Mouse (Mus musculus): ENCODE measurements around the gene Pth2r.

The Pth2r gene

DNA sequence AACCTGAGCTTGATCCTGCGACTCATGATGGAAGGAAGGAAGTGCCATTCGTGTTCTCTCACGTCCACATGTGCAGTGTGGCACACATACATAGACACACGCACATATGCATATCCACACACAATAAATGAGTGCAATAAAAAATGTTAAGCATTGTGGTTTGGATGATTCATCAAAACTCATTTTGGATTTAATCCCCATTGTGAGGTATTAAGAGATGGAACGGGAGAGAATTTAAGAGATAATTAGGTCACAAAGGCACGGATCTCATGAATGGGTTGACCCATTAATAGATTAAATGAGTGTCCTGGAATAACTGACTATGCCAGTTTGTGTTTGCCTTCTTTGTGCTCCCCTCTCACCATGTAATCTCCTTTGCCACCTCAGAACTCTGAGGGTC, at the start of gene Pth2r:
TSS of gene Pth2r (plus strand) at position 301 of the 400 bp plus-strand sequence.
- DNase-seq (ENCODE audit: low spot score in 2 of 2) = no peak

DNA sequence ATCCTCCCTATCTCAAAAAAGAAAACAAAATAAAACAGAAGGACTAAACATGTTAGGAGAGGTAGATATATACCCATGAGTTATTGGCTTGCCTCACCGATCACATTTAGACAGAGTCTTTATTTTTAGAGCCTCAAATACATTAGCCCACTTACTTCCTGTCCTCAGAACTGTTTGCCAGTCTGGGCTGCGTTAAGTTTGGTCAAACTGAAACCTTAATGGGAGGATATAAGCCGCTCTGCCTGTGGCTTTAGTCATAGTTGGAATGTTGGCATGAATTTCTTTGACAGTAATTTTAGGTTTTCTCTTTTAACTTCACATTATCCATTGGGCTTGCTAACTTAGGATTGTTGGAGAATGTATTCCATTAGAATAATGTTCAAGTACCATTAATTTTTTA, 44.1 kb upstream of the Pth2r start:
- DNase-seq (ENCODE audit: low spot score in 2 of 2) = no peak

DNA sequence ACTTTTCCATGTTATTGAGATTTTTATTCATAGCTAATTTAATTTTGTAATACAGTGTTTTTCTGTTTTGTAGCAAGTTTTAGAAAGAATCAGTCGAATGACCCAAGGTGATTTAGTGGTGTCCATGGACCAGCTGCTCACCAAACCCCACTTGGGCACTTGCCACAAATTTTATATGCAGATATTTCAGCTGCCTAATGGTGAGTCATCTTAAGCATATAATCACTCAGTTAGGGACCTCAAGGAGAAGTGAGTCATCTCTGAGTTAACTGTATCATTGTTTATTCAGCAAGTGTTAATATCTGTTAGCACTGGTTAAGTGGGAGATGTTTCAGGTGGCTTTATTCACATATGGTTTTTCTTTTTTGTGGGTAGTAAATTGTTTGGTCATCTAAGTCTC, 36.2 kb upstream of the Pth2r start:
- DNase-seq (ENCODE audit: low spot score in 2 of 2) = no peak

DNA sequence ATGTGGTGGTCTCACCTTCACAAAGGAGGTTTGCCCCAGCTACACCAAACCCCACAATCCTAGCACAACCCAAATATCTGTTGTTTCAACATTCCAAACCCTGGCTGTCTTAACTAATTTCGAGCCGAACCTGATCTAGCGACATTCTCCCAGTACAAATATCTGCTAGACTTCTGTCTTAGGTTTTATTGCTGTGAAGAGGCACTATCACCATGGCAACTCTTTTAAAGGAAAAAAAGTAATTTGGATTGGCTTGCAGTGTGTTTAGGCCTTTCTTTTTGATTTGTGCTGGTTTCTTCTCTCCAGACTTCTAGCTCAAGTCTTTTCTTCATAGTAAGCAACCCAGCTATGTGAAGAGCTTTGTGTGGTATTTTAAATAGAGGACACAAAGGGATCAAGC, 1.4 kb upstream of the Pth2r start:
- no peak for DNase-seq (ENCODE audit: low spot score in 2 of 2)

DNA sequence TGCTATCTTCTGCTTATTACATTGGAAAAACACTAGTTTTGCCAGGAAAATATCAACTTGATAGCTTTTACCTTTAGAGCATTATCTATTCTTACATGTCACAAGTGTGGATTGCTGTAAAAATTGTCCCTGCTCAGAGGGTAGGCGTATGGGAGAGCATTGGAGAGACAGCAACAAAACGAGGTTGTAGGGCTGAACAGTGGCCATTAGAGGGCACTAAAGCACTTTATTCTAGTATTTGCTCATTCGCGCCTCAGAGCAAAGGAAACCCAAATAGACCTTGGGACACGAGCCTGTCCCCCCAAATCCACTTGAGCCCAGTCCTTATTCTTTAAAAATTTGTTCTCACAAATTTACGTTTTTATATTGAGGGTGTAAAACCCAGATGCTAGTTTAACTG, 910 bp downstream of the Pth2r start:
- DNase-seq (ENCODE audit: low spot score in 2 of 2) = peak; percentile 14 to 56

DNA sequence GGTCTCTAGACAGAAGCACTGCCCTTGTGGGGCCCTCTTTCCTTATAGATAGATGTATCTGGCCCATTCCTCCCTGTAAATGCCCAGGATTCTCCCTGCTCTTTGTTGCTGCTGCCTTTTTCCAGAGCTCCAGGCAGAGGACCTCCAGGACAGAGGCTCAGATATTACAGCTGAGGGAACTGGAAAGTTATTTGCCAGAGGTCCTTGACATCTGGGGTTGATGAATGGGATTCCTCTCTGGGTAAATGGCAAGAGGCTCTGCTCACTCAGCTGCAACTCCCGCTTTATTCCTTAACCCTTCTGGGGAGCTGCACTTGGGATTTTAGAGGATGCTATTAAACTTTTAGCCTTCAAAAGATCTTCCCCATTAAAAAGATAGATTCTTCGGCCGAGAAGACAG, 26.6 kb downstream of the Pth2r start:
- no peak for DNase-seq (ENCODE audit: low spot score in 2 of 2)

DNA sequence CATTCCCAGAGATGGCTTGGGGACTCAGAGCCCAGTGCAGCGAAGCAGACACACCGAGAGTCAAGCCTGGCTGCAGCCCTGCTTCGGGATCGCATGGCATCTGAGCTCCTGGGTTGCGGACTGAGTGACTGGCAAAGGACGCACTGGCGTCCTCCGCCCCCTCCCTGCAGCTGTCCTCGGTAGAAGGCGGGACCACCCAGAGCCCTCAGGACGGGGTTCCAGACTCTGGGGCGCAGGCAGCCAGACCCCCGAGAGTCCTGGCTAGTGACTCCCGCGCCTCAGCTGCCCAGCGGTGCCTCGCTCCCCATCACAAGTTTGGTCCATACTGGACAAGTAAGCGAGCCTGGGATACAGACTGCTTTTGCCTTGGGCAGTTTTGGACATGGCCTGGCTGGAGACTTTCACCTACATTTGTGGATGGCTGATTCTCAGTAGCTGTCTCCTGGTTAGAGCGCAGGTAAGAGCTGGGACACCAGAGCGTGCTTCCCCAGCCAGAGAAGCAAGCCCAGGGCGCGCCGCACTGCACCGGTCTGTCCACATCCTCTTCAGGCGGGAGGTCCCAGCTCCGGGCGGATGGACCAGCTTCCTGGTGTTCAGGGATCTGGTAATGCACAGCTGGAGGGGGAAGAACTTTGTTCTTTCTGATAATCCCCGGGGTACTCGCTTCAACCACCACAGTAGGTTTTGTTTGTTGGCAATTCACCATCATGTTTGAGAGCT, 29.5 kb downstream of the Pth2r start:
- DNase-seq (ENCODE audit: low spot score in 2 of 2) = no peak

DNA sequence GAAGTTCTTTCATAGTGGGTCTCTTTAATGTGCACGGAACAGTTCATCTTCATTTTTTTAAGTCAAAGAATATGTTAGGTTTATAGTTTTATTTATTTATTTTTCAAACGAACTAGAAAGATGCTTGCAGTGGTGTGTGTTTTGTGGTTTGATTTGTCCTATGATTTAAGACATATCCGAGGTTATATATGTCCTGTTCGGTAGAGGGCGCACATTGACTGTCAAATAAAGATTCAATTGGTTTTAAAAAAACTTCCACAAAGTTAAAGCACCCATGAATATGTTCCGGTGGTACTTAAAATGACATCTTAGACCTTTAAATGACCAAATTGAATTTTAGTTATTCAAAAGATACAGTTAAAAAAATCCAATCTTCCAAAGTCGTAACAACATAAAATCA, 30.3 kb downstream of the Pth2r start:
- DNase-seq (ENCODE audit: low spot score in 2 of 2) = peak in 1 of 2 experiments; percentile 20

DNA sequence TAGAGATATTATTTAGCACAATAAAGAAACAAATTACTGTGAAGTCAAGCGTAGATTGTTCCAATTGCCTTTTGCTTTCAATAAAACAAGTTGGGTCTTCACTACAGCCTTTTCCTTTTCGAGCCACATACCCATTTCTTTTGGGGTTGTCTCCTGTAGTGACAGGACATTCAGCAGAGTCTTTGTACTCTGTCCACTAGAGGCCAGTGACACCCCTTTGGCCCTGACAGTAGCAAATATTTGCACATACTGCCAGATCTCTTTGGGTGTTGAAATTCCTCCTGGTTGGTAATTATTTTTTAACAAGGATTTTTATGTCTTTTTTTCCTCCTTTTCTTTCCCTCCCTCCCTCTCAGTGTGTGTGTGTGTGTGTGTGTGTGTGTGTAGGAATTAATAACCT, 31.0 kb downstream of the Pth2r start:
- no peak for DNase-seq (ENCODE audit: low spot score in 2 of 2)

DNA sequence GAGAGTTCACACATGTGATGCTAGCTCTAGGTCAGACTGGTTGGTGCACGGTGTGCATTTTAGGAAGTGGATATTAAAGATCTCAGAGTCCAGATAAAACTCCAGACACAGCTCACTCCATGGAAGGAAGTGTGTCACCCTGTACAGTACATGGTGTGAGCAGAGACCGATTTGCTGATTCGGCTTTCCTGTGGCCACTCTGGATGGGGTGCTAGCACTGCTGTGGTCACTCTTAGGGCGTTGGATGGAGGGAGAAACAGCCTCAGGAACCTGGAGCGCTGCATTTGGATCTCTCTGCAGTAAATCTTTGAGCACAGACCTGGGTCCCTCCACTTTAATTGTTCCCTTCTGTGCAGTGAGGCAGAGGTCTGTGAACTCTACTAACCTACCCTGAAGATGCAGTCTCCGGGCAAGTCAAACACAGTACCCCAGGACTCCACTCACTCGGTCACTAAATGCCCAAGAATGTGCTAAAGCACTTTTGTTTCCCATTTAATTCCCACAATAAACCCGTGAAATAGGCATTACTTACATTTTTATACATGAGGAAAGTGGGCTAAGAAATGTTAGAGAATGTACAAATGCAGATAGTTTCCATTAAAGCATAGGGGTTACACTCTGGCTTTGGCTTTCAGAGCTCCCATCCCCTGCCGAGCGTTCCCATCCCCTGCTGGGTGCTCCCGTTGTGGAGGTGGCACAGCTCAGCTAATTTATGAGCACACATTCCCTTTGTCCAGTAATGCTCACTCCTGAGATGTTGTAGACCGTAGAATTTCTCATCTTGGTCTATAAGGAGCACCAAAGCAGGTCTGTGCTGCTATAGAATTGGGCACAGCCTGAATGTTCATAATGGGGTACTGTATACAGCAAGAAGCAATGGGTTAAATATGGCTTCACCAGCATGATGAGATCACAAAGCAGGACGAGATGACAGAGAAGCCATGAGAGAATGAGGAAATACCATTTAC, 32.5 kb downstream of the Pth2r start:
- DNase-seq (ENCODE audit: low spot score in 2 of 2) = no peak

DNA sequence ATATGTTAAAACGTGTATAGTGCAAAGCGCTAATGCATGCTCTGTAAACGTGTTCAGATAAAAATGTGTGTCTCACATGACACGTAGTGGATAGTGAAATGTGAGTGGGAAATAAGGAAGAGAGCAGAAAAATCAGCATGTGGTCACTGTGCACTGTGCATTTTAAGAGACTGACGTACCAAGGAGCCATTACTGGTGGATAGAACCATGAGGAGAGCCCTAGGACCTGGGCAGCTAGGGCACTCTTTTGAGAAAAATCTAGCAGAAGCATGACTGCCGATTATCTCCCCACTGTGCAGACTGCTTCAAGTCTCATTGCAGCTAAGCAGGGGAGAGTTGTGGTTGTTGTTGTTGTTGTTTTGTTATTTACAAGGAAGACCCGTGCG, 33.2 kb downstream of the Pth2r start:
- no peak for DNase-seq (ENCODE audit: low spot score in 2 of 2)

DNA sequence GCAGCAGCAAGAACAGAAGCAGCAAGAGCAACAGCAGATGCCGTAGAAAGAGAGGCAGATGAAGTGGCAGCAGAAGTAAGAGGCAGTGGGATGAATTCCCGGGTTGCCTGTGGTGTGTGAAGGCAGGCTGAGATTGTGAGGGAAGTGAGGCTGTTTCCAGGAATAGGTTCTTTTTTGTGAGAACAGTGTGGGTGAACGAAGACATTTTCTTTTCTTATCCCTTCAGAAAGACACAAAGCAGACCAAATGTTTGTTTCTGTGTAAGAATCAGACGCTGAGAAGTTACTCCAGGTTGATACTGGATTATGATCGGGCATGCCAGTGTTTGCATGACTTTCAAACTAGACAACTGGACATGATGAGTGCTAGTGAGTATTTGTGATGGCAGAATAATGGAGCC, 52.2 kb downstream of the Pth2r start:
- DNase-seq (ENCODE audit: low spot score in 2 of 2) = peak; percentile 34 to 35

DNA sequence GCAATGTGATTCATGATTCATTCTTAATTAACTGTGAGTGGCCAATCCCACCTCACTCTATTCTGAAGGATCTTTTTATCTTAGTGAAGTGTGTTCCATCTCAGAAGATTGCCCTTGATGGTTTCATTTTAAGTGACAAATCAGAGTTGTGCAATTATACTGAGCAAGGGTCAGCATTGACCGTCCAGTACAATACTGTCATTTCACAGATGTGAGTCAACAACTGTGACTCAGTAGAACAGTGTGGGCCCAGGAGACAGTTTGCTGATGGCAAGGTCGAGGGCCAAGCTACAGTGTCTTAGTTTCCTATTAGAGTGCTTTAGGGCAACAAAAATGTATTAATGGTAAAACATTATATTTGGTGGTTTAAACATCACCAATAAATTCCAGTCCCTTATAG, 55.9 kb downstream of the Pth2r start:
- DNase-seq (ENCODE audit: low spot score in 2 of 2) = no peak

DNA sequence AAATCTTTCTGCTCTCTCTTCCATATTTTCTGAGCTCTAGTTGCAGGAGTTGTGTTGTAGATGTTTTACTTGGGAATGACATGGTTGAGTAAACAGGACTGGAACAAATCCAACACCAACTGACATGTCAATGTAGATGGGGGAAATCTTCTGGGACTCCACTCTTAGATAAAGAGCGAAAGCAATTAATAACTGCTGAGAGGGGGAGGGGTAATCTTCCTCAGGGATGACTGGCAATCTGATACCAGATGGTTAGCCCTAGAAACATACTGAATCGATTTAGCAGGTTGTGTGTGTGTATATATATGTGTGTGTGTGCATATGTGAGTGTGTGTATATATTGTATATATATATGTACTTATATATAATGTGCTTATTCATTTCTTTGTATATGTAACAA, 58.4 kb downstream of the Pth2r start:
- DNase-seq (ENCODE audit: low spot score in 2 of 2) = no peak

DNA sequence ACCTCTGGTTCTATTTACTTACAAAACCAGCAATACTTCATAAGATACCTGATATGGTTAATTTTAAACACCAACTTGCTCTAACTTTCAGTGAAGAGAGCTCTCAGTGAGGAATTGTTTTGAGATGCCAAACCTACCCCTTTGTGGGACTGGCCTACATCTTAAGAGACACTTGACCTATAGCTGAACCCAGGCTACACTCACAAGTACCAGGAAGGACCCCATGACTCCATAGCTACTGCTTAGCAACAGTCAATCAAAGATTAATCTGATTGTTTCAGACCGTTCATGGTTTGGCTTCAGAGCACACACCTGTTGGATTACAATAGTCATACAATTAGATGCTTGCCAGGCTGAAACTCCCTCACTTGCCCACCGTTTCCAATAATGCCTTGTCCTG, 71.1 kb downstream of the Pth2r start:
- no peak for DNase-seq (ENCODE audit: low spot score in 2 of 2)

DNA sequence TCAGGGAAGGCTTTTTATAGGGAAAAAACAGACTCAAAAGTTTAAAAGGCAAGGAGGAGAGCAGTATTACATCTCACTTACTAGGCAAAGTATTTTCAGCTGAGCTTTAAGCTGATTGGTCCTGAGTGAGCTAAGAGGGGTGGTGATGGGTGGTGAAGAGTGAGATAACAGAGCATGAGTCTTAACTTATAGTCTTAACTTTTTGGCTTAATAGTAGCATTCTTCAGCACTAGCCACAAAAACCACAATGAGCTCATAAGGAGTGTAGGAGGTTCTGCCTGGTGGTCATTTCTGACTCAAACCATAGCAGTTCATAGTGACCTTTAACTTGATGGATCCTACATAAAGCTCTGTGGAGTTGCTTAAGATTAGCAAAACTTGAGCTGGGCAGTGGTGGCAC, 72.3 kb downstream of the Pth2r start:
- no peak for DNase-seq (ENCODE audit: low spot score in 2 of 2)

DNA sequence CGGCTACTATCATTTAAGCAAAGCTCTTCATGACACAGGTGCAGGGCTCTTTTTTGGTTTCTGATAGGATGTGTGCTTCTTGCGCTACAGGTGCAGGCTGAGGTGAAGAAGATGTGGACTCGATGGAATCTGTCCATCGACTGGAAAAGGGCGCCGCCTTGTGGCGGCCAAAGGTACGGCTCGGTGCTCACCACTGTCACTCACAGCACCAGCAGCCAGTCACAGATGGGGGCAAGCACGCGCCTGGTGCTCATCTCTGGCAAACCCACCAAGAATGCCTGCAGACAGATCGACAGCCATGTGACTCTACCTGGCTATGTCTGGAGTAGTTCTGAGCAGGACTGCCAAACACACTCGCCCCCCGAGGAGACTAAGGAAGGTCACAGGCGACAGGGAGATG, 106.5 kb downstream of the Pth2r start:
- DNase-seq (ENCODE audit: low spot score in 2 of 2) = peak in 1 of 2 experiments; percentile 12

DNA sequence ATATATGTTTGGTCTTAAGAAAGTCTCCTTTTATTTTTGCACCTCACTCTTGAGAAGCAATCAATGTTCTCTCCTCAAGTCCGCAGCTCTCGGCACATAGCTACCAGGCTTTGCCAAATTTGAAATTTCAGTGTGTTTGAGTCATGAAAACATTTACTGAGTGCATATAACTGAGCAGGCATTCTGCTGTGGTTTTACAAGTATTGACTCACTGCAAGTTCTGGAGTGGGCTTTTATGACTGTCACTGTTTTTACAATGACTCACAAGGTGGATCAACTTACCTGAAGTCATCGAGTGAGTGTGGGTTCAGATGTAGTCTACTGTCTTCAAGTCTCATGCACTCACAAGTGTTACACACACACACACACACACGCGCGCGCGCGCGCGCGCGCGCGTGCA, 107.8 kb downstream of the Pth2r start:
- no peak for DNase-seq (ENCODE audit: low spot score in 2 of 2)

DNA sequence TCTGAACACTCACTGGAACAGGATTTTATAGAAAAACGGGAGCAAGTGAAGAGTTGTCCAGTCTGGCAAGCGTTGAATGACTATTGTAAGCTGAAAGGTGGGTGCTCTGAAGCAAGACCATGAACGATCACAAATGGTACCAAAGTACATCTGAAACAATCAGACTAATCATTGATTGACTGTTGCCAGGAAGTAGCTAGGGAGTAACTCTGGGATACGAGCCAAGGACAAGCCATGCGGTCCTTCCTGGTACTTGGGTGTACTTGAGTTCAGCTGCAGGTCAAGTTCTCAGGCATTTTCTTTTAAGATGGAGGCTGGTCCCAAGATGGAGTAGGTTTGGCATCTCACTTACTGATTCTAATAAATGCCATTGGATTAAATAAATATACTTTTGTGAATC, 125.6 kb downstream of the Pth2r start:
- no peak for DNase-seq (ENCODE audit: low spot score in 2 of 2)

DNA sequence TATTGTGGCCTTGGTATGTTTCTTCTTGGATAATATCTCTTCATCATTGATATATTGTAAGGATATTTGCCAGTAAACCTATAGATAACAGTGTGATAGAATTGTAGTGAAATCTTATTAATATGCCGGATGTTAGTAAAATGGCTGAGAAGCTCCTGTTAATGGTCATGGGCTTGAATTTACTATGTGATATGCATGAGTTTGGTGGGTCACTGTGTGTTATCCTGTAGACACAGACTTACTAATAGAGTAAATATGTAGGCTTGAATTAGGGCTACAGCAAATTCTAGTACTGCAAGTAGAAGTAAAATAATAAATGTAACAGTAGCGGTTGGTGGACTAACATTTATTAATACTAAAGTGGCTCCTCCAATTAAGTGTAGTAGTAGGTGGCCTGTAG, 139.1 kb downstream of the Pth2r start:
- no peak for DNase-seq (ENCODE audit: low spot score in 2 of 2)

DNA sequence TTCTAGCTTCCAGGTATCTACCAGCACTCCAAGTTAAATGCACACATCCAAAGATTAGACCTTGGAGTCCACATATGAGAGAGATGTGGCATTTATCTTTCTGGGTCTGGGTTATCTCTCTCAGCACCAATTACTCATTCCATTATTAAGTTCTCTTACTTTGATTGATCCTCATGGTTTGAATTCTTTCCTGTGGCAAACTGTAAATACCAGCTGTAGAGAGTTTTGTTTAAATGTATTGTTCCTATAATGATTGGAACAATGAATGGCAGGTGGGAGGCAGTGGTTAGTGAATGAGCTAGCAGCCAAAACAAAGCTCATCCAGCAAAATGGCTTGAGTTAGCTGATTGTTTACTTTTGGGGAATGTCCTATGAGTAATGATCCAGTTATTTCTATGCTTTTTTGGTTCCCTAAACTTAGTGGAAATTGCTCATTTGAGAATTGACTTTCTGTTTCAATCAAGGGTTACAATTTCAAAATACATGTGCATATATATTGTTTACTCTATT, 140.7 kb downstream of the Pth2r start:
- DNase-seq (ENCODE audit: low spot score in 2 of 2) = no peak

All from frontal cortex, postnatal 14 days (tissue).